Mouse (Mus musculus): ENCODE data around the gene Tmem221. TPM values are rescaled to one million over a fixed set of nuclear protein-coding genes. Genes with fewer than 3 reads are reported as not detected.

Tmem221 gene
- total RNA-seq, 2 experiments from 2014 or later, result not detected

- DNase-seq, result no peak
Observed at GRCm38 (mm10) chr8:71577856-71578387, 19.3 kb upstream of the Tmem221 start.

- no peak for DNase-seq
Observed at GRCm38 (mm10) chr8:71575020-71575419, 16.3 kb upstream of the Tmem221 start.

DNA sequence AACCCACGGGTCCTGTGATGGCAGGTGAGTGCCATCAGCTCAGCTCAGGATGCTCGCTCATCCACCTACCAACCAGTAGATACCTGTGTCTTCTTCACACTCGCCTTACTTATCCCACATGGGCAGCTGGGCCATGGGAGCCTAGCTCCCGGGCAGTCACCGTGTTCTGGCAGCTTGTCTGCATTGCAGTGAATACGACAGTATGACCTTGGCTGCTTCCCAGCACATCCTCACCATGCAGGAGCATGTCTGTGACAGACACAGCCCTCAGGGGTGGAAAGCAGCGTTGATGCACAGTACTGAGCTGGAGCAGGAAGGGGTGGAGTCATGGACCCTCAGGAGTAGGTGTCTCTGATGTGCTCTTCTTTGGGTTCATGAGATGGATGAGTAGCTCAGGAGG is 15.8 kb upstream of the Tmem221 start:
- no peak for DNase-seq

DNA sequence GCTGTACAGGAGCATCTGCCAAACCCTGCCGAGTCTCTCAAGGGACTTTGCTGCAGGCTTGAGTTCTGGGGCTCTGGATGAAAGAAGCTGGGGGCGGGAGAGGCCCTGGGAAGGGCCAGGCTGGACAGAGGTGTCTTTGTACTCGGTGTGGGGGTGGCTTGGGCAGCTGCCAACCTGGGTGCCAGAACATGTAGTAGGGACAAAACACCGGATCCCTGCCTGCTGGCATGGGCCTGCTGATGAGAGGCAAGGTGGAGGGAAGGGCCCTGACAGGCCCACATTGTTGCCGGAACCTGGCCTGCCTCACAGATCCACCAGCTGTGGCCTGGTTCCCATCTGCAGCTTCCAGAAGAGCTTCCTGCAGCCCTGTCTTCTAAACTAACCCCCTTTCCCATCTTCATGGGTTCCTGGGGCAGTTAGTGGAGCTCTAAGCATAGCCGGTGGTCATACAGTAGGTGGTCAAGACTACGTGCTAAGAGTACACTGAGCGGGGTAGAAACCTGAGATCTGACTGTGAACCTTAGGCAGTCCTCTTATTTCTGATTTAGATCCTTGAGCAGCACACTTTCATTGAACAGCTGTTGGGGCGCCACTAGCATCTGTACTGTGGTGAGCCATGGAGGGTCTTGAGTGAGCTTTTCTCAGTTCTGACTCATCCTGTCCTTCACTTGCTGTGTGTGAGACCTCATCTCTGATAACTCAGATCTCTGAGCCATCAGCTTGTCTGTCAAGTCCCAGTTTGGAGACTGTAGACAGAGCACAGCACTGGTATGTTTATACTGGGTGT is 14.4 kb upstream of the Tmem221 start:
- peak; percentile 53 for DNase-seq

GRCm38 (mm10) chr8:71572077-71572476 is 13.4 kb upstream of the Tmem221 start:
- no peak for DNase-seq

GRCm38 (mm10) chr8:71570291-71570954 is 11.8 kb upstream of the Tmem221 start:
- peak; percentile 86 for DNase-seq

GRCm38 (mm10) chr8:71569366-71570290 is 11.0 kb upstream of the Tmem221 start:
- DNase-seq, result peak; percentile 81

DNA sequence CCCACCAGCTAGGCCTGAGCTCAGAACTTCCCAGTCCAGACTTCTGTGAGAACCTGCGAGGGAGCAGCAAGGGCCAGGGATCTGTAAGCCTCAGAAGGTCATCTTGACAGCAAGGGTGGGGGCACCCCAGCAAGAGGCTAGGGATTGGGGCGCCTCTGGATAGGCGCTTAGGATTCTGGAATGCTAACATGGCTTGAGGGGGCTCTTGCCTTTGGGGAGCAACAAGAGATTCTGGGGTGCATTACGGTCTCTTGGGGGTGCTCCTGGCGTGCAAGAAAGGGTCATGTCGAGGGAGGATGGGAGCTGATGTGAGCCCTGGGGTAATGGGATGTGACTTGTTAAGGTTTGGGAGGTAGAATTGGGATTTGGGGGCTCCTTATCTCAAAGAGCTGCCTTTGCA is 10.3 kb upstream of the Tmem221 start:
- DNase-seq, result peak; percentile 50

DNA sequence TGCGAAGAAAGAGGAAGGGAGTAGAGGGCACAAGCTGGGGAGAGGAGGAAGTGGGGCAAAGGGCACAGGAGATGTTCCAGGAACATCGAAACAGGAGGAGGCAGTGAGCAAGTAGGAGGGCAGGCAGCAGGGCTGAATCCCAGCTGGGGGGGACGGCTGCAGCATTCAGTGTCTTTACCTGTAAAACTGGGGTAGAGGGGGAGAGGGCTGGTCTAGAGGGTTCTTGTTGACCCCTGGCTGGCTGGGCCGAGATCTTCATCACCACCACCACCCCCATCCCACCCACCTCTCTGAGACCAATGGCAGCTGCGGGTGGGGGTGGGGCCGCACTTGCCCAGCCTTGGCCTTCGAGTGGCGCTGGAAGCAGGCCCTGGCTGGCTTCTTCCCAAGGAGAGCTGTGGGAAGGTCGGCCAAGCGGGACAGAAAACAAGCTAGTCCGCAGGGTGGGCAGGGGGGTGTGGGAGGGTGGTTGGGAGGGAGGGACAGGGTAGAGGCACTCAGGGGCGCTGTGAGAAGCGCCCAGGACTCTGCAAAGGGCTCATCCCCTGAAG is 9.8 kb upstream of the Tmem221 start, which contains the start of gene Slc27a1:
Gene Slc27a1, plus strand, starts transcription at position 496 of the 551 bp plus-strand sequence.
- peak; percentile 79 for DNase-seq

DNA sequence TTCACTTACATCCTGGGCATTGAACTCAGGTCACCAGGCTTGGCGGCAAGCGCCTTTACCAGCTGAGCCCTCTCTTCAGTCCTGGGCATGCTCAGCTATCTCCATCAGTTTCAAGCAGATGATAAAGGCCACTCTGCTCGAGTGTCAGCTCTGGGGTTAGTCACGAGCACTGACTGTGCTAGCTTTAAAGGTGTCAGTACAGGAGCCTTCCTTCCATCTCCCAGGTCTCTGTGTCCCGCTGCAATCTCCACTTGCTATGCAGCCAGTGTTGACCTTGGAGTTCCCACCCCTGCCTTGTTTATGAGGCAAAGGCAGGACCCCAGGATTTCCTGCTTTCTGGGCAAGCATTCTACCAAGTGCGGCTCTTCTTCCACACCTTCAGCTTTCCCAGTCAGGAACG is 8.9 kb upstream of the Tmem221 start:
- no peak for DNase-seq

DNA sequence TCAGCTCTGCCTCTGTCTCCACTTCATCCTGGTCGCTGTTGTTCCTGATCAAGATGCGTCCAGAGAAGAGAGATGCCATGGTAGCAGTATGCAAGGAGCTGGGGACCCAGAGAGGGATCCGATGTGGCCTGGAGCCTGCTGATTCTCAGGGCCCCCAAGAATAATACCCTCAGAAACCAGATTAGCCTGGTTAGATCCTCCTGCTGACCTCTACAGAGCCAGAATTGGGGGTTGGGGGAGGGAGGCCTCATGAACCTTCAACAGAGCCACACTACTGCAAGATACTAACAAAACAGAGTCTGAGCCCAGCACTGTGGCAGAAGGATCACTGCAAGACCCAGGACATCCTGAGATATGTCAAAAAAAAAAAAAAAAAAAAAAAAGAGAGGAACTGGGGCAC is 7.8 kb upstream of the Tmem221 start, which contains the start of gene Nxnl1:
Gene Nxnl1, minus strand, starts transcription at position 101 of the 400 bp plus-strand sequence.
- no peak for DNase-seq

DNA sequence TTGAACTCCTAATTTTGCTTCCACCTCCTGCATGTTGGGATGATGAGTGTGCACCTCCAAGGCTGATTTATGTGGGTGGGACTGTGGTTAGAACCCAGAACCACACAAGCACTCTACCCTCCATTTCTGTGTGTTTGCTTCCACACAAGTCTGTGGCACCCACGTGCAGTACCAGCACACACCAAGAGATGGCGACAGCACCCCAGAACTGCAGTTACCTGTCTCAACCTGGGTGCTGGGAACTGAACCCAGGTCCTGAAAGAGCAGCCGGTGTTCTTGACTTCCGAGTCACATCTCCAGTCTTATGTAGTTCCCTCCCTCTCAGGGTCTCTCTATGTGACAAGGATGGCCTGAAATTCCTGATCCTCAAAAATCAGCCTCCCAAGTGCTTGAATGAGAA is 5.3 kb upstream of the Tmem221 start:
- no peak for DNase-seq

DNA sequence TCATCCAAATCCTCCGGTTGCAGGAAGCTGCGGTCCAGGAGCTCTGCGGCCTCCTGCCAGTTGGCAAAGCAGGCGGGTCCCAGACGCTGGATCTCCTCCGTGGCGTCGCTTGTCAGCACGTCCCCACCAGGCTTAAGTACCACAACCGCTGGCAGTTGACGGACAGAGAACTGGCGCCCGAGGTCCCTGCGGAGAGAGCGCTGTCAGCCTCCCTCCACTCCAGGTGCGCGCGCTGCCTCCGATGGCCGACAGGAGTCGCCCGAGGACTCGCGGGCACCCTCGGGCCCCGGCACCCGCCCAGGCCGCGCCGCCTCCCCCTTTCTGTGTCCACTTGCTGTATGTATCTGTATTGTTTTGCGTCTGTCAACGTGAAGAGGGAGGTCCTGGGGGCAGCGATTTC is 4.1 kb upstream of the Tmem221 start:
- DNase-seq, result peak; percentile 75

- no peak for DNase-seq
Observed at GRCm38 (mm10) chr8:71561401-71561800, 2.7 kb upstream of the Tmem221 start.

GRCm38 (mm10) chr8:71560765-71561164 is 2.1 kb upstream of the Tmem221 start:
- DNase-seq, result no peak

DNA sequence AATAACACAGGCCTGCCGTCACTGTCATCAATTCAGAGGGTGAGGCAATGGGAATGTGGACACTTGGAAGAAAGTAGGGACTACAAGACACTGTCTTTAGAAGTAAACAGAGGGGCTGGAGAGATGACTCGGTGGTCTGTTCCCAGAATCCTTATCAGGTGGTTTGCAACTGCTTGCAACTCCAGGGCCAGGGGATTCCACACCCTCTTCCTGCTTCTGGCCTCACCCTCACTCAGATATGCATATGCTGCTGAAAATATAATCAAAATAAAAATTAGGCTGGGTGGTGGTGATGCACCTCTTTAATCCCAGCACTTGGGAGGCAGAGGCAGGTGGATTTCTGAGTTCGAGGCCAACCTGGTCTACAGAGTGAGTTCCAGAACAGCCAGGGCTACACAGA is 1.4 kb upstream of the Tmem221 start:
- DNase-seq, result no peak

DNA sequence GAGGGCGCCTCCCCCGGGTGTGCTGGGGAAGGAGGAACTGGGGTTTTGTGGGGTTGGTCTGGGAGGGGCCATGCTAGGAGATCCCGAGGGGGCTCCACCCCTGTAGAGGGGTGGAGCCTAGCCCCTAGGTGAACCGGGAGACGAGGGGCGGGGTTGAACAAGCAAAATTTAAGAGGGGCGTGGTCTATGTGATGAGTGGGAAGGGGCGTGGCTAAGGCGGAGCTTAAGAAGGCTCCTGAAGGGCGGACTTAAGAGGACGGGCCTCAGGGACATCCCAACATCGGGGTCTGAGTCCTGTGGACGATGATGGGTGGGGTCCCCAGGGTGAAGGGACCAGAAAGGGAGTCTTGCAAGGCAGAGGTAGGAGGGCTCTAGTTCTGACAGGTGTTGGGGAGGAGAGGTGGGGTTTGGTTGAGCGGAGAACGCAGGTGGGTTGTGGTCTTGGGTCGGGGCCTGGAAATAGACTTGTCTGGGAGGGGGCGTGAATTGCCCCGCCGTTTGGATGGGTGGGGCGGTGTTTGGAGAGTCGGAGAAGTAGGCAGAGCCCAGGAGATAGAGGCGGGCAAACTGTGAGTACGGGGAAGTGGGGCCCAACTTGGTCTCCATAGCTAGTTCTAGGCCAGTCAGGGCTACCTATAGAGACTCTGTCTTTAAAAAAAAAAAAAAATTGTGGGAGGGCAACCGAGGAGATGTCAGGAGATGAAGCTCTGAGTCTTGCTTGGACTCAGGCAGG is 453 bp upstream of the Tmem221 start:
- peak; percentile 43 for DNase-seq

DNA sequence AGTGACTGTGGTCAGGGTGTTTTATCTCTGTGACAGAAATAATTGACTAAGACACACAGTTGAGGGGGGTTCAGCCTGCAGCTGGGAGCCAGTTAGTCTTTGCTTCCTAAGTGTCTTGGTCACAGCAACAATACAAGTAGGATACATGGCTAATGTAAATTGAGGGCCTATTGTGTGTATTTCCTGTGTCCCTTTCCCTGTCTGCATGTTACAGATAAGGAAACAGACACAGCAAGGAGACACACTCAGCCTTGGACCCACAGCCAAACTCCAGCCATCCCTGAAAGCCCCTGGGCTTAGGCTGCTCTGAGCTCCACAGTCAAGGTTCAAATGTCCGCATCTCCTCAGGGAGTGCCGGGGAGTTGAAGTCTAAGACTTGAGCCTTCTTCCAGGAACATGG is 4.0 kb downstream of the Tmem221 start:
- no peak for DNase-seq

- no peak for DNase-seq
Observed at GRCm38 (mm10) chr8:71554001-71554400, 4.7 kb downstream of the Tmem221 start.

- no peak for DNase-seq
Observed at GRCm38 (mm10) chr8:71552770-71553169, 5.9 kb downstream of the Tmem221 start.

GRCm38 (mm10) chr8:71550754-71551153 is 7.9 kb downstream of the Tmem221 start:
- no peak for DNase-seq

All from gastrocnemius, postnatal 25 days (tissue).